Mouse (Mus musculus): ENCODE results near the gene Clstn1. TPM values are rescaled to one million over a fixed set of nuclear protein-coding genes. Genes with fewer than 3 reads are reported as not detected.
A peak's percentile ranks its signal among the peaks of the same experiment; 100 is the strongest.

Gene Clstn1
- polyA plus RNA-seq, 1 experiment from 2014 or later: 57.4 TPM

DNA sequence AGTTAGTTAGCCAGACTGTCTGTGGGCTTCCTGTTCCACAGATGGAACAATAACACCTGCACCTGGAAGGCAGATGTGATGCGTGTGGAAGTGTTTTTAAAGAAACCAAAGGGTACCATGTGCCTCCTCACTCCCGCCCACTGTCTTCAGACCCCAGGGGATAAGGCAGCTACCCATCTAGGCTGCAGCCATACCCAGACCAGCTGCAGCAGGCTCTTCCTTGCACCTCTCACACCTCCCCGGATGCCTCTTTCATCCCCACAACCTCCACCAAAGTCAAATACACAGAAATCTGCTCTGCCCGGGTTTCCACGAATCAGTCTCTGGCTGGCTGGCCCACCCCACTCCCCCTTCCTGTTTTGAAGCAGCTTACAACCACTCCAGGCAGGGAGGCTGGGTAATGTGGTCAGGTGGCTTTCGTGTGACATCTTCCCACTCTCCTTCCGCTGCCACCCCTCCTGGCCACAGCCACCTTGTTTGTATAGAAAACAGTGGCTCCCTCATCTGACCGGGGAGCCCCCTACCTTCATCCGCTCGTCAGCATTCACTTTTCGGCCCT lies 71.7 kb downstream of the Clstn1 start:
- peaks cover 67% of the 10 kb centered on the region for H3K36me3 ChIP-seq
- WGBS: 78% methylated on average over 11 of the region's 11 CpGs
- H3K9me3 ChIP-seq: no peaks in the 10 kb centered on the region
- no peak overlapping the region for H3K27ac ChIP-seq
- no peak overlapping the region for H3K4me3 ChIP-seq
- no peaks in the 10 kb centered on the region for H3K27me3 ChIP-seq (ENCODE audit: insufficient read depth, poor library complexity, severe bottlenecking)
- peaks cover 10% of the 10 kb centered on the region; the same call in 1 of the 2 replicates for H3K4me1 ChIP-seq (replicated peaks)
- no peak for DNase-seq (ENCODE audit: low spot score)

DNA sequence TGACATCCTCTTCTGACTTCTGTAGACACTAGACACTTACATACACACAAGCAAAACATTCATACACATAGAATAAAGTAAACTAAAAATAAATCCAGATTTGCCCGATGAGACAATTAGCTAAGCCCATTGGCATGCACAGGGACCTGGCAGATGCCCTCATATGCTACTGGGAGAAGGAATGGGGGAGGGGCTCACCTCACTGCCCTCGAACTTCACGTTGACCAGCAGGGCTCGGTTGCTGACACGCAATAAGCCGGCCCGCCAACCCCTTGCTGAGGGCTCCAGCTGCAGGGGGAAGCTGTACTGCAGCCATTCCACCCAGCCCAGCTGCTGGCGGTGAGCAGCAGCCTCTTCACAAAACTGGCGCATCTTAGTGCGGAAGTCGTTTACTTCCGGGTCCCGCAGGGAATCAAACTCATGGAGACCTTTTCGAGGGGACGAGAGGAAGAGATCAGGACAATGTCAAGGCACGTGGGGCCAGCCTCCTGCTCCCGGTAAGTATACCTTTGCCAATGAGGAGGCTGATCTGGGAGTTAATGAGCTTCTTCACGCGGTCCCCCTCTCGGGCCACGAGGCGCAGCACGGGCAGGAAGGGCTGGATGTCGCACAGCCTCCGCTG lies 73.3 kb downstream of the Clstn1 start:
- WGBS: 70% methylated on average over 25 of the region's 25 CpGs
- H3K27ac ChIP-seq: peak overlapping the region; percentile 50; the same call in 1 of the 2 replicates
- H3K9me3 ChIP-seq: no peaks in the 10 kb centered on the region
- no peaks in the 10 kb centered on the region for H3K27me3 ChIP-seq (ENCODE audit: insufficient read depth, poor library complexity, severe bottlenecking)
- peaks cover 50% of the 10 kb centered on the region for H3K36me3 ChIP-seq
- H3K4me3 ChIP-seq: no peak overlapping the region
- peaks cover 17% of the 10 kb centered on the region; the same call in 1 of the 2 replicates for H3K4me1 ChIP-seq (replicated peaks)
- no peak for DNase-seq (ENCODE audit: low spot score)

DNA sequence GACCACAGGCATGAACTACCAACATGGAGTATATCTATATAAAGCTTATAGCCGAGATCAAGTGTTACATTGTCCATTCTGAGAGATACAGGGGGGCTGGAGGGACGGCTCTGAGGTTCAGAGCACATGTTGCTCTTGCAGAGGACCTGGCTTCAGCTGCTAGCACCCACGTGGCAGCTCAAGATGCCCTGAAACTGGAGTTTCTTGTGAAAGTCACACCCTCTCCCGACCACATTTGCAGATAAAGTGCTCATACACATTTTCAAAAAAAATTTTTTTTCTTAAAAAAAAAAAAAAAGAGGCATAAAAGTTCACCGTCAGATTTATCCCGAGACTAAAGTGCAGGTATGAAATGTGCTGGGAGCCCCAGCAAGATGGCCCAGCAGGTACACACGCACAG lies 74.3 kb downstream of the Clstn1 start:
- DNase-seq (ENCODE audit: low spot score): no peak
- 89% methylated on average over 7 of the region's 7 CpGs for WGBS
- H3K4me1 ChIP-seq (replicated peaks): peaks cover 17% of the 10 kb centered on the region; the same call in 1 of the 2 replicates
- H3K4me3 ChIP-seq: no peak overlapping the region
- H3K27ac ChIP-seq: no peak overlapping the region
- H3K36me3 ChIP-seq: peaks cover 41% of the 10 kb centered on the region
- H3K9me3 ChIP-seq: no peaks in the 10 kb centered on the region
- no peaks in the 10 kb centered on the region for H3K27me3 ChIP-seq (ENCODE audit: insufficient read depth, poor library complexity, severe bottlenecking)

DNA sequence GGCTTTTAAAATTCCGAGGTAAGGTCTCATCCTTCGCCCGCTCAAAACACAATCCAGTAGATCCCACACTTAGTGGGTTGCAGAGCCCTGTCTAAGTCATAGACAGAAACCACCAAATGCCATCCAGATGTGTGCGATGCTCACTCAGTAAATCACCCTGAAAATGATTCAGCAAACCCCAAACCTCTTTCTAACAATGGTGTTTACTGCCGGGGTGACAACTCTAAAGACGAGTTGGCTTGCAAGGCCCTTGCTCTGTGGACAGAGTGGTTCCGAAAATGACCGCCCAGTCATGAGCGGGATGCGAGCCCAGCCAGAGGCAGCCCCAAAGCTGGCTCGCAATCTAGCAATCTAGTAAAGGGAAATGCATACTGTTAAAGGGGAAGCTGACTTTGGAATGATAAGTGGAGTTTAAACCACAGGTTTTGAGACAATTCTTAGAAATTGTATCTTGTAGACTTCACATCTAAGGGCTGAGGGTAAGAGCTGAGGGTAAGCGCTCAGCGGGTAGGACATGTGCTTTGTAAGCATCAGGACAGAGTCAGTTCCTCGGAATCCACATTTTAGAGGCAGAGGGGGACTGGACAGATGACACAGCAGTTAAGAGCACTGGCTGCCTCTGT lies 75.8 kb downstream of the Clstn1 start:
- Histone ChIP-seq H3K36me3 (peaks cover 28% of the 10 kb centered on the region), H3K27ac (no peak overlapping the region), H3K27me3 (ENCODE audit: insufficient read depth, poor library complexity, severe bottlenecking) (no peaks in the 10 kb centered on the region), H3K9me3 (no peaks in the 10 kb centered on the region), H3K4me1 (replicated peaks) (peaks cover 17% of the 10 kb centered on the region; the same call in 1 of the 2 replicates), H3K4me3 (no peak overlapping the region)
- WGBS: 90% methylated on average over 14 of the region's 14 CpGs
- DNase-seq (ENCODE audit: low spot score): no peak

DNA sequence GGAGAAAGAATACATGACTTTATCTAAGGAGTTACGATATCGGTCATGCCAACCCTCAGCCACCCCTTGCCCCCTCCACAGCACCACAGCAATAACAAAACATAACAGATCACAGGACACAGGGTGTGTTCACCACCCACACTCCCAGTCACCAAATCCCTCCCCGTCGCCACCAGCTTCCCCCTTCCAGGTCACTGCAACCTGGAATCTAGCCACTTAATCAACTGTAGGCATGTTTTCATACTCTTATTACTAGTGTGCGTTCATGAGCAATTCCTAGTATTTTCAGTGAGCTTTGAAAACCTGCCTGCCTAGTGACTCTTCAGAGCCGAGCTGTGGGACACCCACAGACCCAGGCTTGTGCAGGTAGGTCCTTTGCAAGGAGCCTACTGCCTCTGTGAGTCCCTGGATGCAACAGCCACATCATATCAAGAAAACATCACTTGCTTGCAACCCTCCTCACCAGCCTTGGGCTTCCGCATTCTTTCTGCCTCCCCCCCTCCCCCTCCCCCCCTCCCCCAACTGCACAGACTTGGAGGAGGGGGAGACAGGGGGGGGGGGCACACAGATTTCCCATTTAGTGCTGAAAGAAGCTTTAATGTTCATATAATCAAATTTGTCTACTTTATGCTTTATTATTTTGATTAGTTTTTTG lies 77.7 kb downstream of the Clstn1 start:
- Histone ChIP-seq H3K36me3 (peaks cover 17% of the 10 kb centered on the region), H3K4me1 (replicated peaks) (peaks cover 17% of the 10 kb centered on the region; the same call in 1 of the 2 replicates), H3K27ac (no peak overlapping the region), H3K27me3 (ENCODE audit: insufficient read depth, poor library complexity, severe bottlenecking) (no peaks in the 10 kb centered on the region), H3K9me3 (no peaks in the 10 kb centered on the region), H3K4me3 (no peak overlapping the region)
- DNase-seq (ENCODE audit: low spot score): no peak
- WGBS: 85% methylated on average over 7 of the region's 7 CpGs

DNA sequence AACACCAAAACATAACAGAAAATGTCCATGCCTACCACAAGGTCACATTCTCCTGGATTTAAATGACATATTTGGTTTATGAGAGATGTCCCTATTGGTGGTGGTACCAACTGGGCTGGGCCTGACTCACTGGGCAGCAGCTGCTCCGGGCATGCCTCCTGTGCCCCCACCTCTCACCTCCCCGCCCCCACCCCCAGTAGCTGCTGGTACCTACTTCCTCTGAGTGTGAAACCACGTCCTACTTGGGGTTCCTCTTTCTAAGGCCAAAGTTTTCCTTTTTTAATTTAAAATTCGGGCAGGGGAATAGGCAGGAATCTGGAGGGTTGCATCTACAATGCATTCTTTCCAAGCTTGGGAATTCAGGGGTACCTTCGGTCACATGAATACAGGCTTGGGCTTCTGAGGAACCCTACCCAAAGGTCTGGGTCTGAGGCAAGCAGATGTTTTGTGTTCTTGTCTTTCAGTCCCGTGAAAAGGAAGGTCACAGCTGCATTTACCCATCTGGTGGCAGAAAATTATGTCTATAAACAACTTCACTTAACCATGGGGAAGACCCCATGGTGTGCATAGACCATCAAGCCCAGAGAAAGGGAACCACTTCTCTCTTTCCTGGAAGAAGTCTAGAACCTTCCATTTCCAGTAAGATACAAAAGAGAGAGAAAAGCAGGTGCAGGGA lies 78.9 kb downstream of the Clstn1 start:
- H3K9me3 ChIP-seq: no peaks in the 10 kb centered on the region
- peaks cover 9% of the 10 kb centered on the region; the same call in 1 of the 2 replicates for H3K4me1 ChIP-seq (replicated peaks)
- WGBS: 80% methylated on average over 6 of the region's 6 CpGs
- no peak overlapping the region for H3K4me3 ChIP-seq
- H3K36me3 ChIP-seq: peaks cover 6% of the 10 kb centered on the region; the same call in 1 of the 2 replicates
- no peak for DNase-seq (ENCODE audit: low spot score)
- H3K27me3 ChIP-seq (ENCODE audit: insufficient read depth, poor library complexity, severe bottlenecking): no peaks in the 10 kb centered on the region
- H3K27ac ChIP-seq: no peak overlapping the region

DNA sequence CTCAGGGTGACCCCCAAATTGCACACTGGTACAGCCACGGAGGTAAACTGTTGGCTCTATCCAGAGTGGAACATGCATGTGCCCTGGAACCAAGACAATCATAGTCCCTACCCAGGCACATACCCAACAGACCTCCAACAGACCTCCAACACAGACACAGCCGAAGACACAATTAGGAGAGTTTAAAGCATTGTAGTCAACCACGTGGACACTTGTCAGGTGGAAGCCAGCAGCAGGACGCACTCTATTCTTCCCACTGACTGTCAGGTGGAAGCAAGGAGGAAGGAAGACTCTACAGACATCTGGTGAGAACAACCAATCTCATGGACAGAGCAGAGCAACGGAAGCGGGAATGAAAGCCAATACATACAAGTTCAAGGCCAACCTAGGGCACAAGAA lies 79.4 kb downstream of the Clstn1 start:
- H3K36me3 ChIP-seq: peaks cover 6% of the 10 kb centered on the region; the same call in 1 of the 2 replicates
- H3K27ac ChIP-seq: no peak overlapping the region
- no peaks in the 10 kb centered on the region for H3K9me3 ChIP-seq
- H3K4me3 ChIP-seq: no peak overlapping the region
- no peak for DNase-seq (ENCODE audit: low spot score)
- 0 out of 2 replicates have a peak, but pooled peaks cover 8% of the 10 kb centered on the region for H3K4me1 ChIP-seq (replicated peaks)
- H3K27me3 ChIP-seq (ENCODE audit: insufficient read depth, poor library complexity, severe bottlenecking): no peaks in the 10 kb centered on the region
- 88% methylated on average over 6 of the region's 6 CpGs for WGBS

DNA sequence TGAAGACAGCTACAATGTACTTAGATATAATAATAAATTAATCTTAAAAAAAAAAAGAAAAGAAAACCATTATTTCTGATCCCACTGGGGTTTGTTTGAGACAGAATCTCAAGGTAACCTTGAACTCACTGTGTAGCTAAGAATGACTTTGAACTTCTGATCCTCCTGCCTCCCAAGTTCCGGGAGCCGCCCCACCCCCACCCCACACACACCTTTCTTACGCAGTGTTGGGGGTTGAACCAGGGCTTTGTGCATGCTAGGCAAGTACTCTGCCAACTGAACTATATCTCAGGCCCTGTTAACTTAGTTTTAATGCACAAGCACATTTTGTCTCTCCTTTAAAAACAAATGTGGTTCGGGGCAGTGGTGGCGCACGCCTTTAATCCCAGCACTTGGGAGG lies 84.9 kb downstream of the Clstn1 start:
- 0 out of 2 replicates have a peak, but pooled peaks cover 4% of the 10 kb centered on the region for H3K9me3 ChIP-seq
- peaks cover 15% of the 10 kb centered on the region for H3K36me3 ChIP-seq
- 93% methylated on average over 6 of the region's 6 CpGs for WGBS
- H3K27ac ChIP-seq: no peak overlapping the region
- no peak overlapping the region for H3K4me3 ChIP-seq
- H3K4me1 ChIP-seq (replicated peaks): peaks cover 16% of the 10 kb centered on the region
- peaks cover 30% of the 10 kb centered on the region for H3K27me3 ChIP-seq (ENCODE audit: insufficient read depth, poor library complexity, severe bottlenecking)
- no peak for DNase-seq (ENCODE audit: low spot score)

DNA sequence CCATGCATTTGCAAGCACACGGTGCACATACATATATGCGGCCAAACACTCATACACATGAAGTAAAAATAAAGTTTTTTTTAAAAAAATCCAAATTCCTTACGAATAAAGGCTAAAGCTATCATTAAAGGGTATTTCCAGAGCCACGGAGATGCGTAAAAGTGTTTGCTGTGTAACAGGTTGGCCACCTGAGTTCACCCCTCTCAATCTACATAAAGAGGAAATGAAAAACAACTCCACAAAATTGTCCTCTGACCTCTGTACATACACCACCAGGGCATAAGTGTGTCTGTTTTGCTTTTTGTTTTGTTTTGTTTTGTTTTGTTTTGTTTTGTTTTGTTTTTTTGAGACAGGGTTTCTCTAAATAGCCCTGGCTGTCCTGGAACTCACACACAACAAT lies 86.5 kb downstream of the Clstn1 start:
- H3K4me1 ChIP-seq (replicated peaks): peaks cover 21% of the 10 kb centered on the region
- H3K4me3 ChIP-seq: no peak overlapping the region
- H3K27ac ChIP-seq: no peak overlapping the region
- peaks cover 15% of the 10 kb centered on the region for H3K36me3 ChIP-seq
- H3K27me3 ChIP-seq (ENCODE audit: insufficient read depth, poor library complexity, severe bottlenecking): peaks cover 35% of the 10 kb centered on the region
- 0 out of 2 replicates have a peak, but pooled peaks cover 4% of the 10 kb centered on the region for H3K9me3 ChIP-seq
- WGBS: 95% methylated on average over 5 of the region's 5 CpGs
- no peak for DNase-seq (ENCODE audit: low spot score)

DNA sequence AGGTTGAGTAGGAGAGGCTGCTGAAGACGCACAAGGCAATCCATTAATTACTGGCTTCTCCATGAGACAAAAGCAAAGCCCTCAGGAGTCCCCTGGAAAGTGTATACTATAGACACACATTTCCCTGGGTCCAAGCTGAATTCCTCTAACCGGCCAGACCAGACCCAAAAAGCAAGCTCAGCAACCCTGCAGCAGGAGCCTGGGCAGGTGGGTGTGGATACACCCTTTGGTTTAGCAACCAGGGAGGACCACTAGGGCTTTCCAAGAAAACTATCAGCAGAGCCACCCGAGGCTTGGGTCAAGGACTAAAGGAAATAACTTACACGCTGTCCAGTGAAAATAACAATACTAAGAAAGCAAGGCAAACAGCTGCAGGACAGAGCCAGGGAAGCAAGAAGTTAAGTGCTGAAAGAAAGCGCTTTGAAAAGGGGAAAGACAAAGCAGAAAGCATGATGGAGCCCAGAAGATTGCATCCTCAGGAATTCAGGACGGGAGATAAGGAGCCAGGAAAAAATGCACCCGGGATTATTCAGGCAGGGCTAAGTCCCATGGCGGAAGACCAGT lies 88.6 kb downstream of the Clstn1 start:
- H3K4me3 ChIP-seq: peak overlapping the region; percentile 72
- 0 out of 2 replicates have a peak, but pooled peaks cover 4% of the 10 kb centered on the region for H3K9me3 ChIP-seq
- 13% methylated on average over 8 of the region's 8 CpGs for WGBS
- H3K27ac ChIP-seq: peak overlapping the region; percentile 86
- no peak for DNase-seq (ENCODE audit: low spot score)
- peaks cover 15% of the 10 kb centered on the region for H3K36me3 ChIP-seq
- peaks cover 24% of the 10 kb centered on the region for H3K4me1 ChIP-seq (replicated peaks)
- H3K27me3 ChIP-seq (ENCODE audit: insufficient read depth, poor library complexity, severe bottlenecking): peaks cover 35% of the 10 kb centered on the region

DNA sequence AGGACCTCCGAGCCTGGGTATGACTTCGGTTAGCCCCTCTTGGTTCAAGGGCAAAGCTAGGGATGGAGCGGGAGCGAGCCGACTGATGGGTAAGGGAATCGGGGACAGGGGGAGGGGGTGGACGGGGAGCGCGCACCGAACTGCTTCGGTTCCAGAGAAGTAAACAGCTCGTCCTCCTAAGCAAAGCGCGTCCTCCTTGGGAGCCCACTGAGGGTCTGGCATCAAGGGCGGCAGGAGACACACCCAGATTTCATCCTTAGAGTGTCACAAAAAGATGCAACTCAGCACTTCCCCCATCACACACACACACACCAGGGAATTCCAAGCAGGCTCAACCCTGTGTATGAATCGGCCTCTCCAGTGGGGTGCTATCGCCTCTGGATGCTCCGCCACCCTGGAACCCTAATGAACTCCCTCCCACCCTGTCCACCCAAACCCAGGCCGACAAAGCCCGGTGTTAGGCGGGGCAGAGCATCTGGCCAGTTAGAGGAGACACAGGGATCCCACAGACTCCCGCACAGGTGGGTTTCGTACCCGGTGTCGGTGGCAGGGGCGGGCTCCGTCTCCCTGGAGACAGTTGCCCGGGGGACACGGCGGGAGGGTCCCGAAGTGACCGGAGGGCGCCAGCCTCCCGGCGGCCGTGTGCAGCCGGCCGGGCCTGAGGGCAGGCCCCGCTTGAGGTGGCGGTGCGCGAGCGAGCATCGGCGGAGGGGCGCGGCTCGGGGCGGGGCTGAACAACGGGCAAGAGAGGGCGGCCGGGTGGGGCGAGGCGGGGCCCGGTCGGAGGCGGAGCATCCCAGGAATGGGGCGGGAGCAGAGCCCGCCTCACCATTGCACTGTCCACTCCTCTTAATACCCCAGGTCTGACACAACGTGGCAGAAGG lies 89.4 kb downstream of the Clstn1 start:
- peaks cover 15% of the 10 kb centered on the region for H3K36me3 ChIP-seq
- DNase-seq (ENCODE audit: low spot score): peak; percentile 85
- peak overlapping the region; percentile 86 for H3K27ac ChIP-seq
- H3K27me3 ChIP-seq (ENCODE audit: insufficient read depth, poor library complexity, severe bottlenecking): peaks cover 35% of the 10 kb centered on the region
- under 1% methylated on average over 60 of the region's 60 CpGs for WGBS
- 0 out of 2 replicates have a peak, but pooled peaks cover 4% of the 10 kb centered on the region for H3K9me3 ChIP-seq
- peaks cover 24% of the 10 kb centered on the region for H3K4me1 ChIP-seq (replicated peaks)
- peak overlapping the region; percentile 72 for H3K4me3 ChIP-seq

Measured in hindbrain, embryonic 10.5 days (tissue).